Mouse (Mus musculus): ENCODE measurements around the gene Raly. TPM values are rescaled to one million over a fixed set of nuclear protein-coding genes. Genes with fewer than 3 reads are reported as not detected.

Raly gene
- polyA plus RNA-seq, 1 experiment, result 188 TPM

DNA sequence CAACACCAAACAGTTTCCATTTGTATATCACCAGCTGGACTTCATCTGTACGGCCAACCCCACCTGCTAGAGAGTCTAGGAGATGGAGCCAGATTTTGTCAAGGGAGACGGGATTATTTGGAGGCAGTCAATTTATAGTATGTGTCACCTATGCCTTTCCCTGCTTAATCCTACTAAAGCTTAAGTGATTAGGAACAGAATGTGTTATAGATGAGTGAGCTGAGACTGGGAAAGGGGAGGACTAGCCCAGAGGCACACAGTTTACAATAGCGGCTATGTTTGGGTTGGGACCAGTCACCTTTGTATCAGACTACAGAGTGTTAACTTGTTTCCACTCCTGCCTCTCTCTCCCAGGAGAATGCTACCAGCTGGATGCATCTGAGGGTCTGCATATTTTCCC, 11.2 kb upstream of the Raly start:
- TF ChIP-seq CTCF (IDR thresholded peaks at IDR 0.05; ENCODE audit: insufficient read depth, low read length) (no peak), POLR2A (IDR thresholded peaks at IDR 0.05; ENCODE audit: borderline replicate concordance, extremely low read depth, low read depth, low read length) (no peak)
- no peak for DNase-seq
- Histone ChIP-seq H3K4me3 (replicated peaks; ENCODE audit: extremely low read depth, low read depth, low read length) (no peak overlapping the region), H3K4me1 (ENCODE audit: control insufficient read depth, insufficient read depth, low read length) (peaks cover 4% of the 10 kb centered on the region)
- 56% methylated on average over 3 of the region's 3 CpGs for WGBS

DNA sequence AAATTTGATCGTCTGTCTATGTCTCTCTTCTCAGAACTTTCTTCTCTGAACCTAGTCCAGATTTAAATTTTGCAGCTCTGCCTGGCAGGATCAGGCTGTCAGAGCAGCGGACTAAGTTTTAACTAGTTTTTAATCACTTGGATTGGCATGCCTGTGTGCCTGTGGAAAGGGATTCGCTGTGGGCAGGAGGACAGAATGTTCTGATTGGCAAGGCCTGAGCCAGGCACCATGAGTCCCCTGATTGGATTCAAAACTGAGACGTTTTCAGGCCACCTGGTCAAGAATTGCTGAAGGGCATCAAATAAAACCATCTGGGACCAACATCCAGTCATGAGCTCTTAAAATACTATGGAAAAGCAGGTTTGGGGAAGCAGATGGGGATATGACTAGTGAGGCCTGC, 8.5 kb upstream of the Raly start:
- no peak for DNase-seq
- no peak for TF ChIP-seq CTCF (IDR thresholded peaks at IDR 0.05; ENCODE audit: insufficient read depth, low read length)
- no peak for TF ChIP-seq POLR2A (IDR thresholded peaks at IDR 0.05; ENCODE audit: borderline replicate concordance, extremely low read depth, low read depth, low read length)
- peaks cover 4% of the 10 kb centered on the region for H3K4me1 ChIP-seq (ENCODE audit: control insufficient read depth, insufficient read depth, low read length)
- WGBS, result 68% methylated on average over 4 of the region's 4 CpGs
- no peak overlapping the region for H3K4me3 ChIP-seq (replicated peaks; ENCODE audit: extremely low read depth, low read depth, low read length)

GRCm38 (mm10) chr2:154782856-154783650, 7.8 kb upstream of the Raly start:
- no peak for DNase-seq
- H3K4me1 ChIP-seq (ENCODE audit: control insufficient read depth, insufficient read depth, low read length), result peaks cover 4% of the 10 kb centered on the region
- 75% methylated on average over 17 of the region's 17 CpGs for WGBS

DNA sequence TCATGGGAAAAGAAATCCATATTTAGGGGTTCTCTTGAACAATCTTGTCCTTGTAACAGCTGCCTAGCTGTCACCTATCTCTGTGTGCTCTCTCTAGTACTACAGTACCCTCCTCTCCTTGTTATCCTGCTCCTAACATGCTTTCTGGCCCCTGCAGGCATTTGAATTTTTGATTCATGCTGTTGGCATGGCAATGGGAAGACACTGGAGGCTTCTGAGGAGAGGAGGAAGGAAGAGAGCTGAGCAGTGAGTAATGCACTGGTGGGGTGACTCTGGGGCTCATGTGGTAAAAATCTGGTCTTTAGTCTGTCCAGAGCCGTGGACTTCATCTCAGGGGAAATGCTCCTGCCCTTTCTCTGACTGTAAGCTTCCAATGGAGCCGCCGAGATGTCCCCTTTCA, 5.6 kb upstream of the Raly start:
- no peak for DNase-seq
- WGBS, result 58% methylated on average over 3 of the region's 3 CpGs
- TF ChIP-seq POLR2A (IDR thresholded peaks at IDR 0.05; ENCODE audit: borderline replicate concordance, extremely low read depth, low read depth, low read length) (no peak), CTCF (IDR thresholded peaks at IDR 0.05; ENCODE audit: insufficient read depth, low read length) (no peak)
- Histone ChIP-seq H3K4me3 (replicated peaks; ENCODE audit: extremely low read depth, low read depth, low read length) (no peak overlapping the region), H3K4me1 (ENCODE audit: control insufficient read depth, insufficient read depth, low read length) (no peaks in the 10 kb centered on the region)

More at GRCm38 (mm10) chr2:154782856-154783650, 7.8 kb upstream of the Raly start:
- H3K4me3 ChIP-seq (replicated peaks; ENCODE audit: extremely low read depth, low read depth, low read length), result no peak overlapping the region
- TF ChIP-seq CTCF (IDR thresholded peaks at IDR 0.05; ENCODE audit: insufficient read depth, low read length) (no peak), POLR2A (IDR thresholded peaks at IDR 0.05; ENCODE audit: borderline replicate concordance, extremely low read depth, low read depth, low read length) (no peak)

- Histone ChIP-seq H3K4me3 (replicated peaks; ENCODE audit: extremely low read depth, low read depth, low read length) (no peak overlapping the region), H3K4me1 (ENCODE audit: control insufficient read depth, insufficient read depth, low read length) (no peaks in the 10 kb centered on the region)
- whole genome bisulfite sequencing, result 60% methylated on average over 3 of the region's 3 CpGs
- no peak for DNase-seq
- TF ChIP-seq POLR2A (IDR thresholded peaks at IDR 0.05; ENCODE audit: borderline replicate concordance, extremely low read depth, low read depth, low read length) (no peak), CTCF (IDR thresholded peaks at IDR 0.05; ENCODE audit: insufficient read depth, low read length) (no peak)
Observed at GRCm38 (mm10) chr2:154786187-154786586, 4.7 kb upstream of the Raly start.

- H3K4me3 ChIP-seq (replicated peaks; ENCODE audit: extremely low read depth, low read depth, low read length), result no peak overlapping the region
- DNase-seq, result no peak
- H3K4me1 ChIP-seq (ENCODE audit: control insufficient read depth, insufficient read depth, low read length), result no peaks in the 10 kb centered on the region
- WGBS, result 75% methylated on average over 11 of the region's 11 CpGs
- TF ChIP-seq CTCF (IDR thresholded peaks at IDR 0.05; ENCODE audit: insufficient read depth, low read length) (no peak), POLR2A (IDR thresholded peaks at IDR 0.05; ENCODE audit: borderline replicate concordance, extremely low read depth, low read depth, low read length) (no peak)
Observed at GRCm38 (mm10) chr2:154786776-154787175, 4.1 kb upstream of the Raly start.

DNA sequence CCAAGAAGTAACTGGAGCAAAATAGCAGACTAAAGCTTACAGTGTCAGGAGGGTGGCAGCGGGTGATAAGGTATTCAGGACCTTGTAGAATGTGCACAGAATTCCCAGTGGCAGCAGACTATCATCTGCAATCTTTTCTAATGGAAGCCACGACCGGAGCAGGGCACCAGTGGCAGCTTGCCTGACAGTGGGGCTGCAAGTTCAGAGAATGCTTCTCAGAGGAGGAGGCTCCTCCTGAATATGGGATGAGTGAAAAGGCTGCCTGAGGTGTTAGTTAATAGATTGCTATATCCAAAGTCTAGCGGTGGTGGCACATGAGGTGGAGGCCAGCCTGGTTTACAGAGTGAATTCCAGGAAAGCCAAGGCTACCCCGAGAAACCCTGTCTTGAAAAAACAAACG, 1.5 kb upstream of the Raly start:
- no peak for DNase-seq
- H3K4me1 ChIP-seq (ENCODE audit: control insufficient read depth, insufficient read depth, low read length), result peaks cover 12% of the 10 kb centered on the region
- H3K4me3 ChIP-seq (replicated peaks; ENCODE audit: extremely low read depth, low read depth, low read length), result no peak overlapping the region
- TF ChIP-seq CTCF (IDR thresholded peaks at IDR 0.05; ENCODE audit: insufficient read depth, low read length) (no peak), POLR2A (IDR thresholded peaks at IDR 0.05; ENCODE audit: borderline replicate concordance, extremely low read depth, low read depth, low read length) (no peak)
- WGBS, result 67% methylated on average over 6 of the region's 6 CpGs

- H3K4me3 ChIP-seq (replicated peaks; ENCODE audit: extremely low read depth, low read depth, low read length), result peak overlapping the region; percentile 47
- no peak for TF ChIP-seq CTCF (IDR thresholded peaks at IDR 0.05; ENCODE audit: insufficient read depth, low read length)
- 0 out of 2 replicates have a peak, but pooled peaks have one; percentile 55 for TF ChIP-seq POLR2A (IDR thresholded peaks at IDR 0.05; ENCODE audit: borderline replicate concordance, extremely low read depth, low read depth, low read length)
- WGBS, result 12% methylated on average over 14 of the region's 14 CpGs
- peak; percentile 14 for DNase-seq
- H3K4me1 ChIP-seq (ENCODE audit: control insufficient read depth, insufficient read depth, low read length), result peaks cover 12% of the 10 kb centered on the region
Observed at GRCm38 (mm10) chr2:154789977-154790655, 780 bp upstream of the Raly start.

- H3K4me3 ChIP-seq (replicated peaks; ENCODE audit: extremely low read depth, low read depth, low read length), result peak overlapping the region; percentile 85
- H3K4me1 ChIP-seq (ENCODE audit: control insufficient read depth, insufficient read depth, low read length), result peaks cover 14% of the 10 kb centered on the region
- peak; percentile 78 for DNase-seq
- TF ChIP-seq CTCF (IDR thresholded peaks at IDR 0.05; ENCODE audit: insufficient read depth, low read length), result no peak
- TF ChIP-seq POLR2A (IDR thresholded peaks at IDR 0.05; ENCODE audit: borderline replicate concordance, extremely low read depth, low read depth, low read length), result 0 out of 2 replicates have a peak, but pooled peaks have one; percentile 4
- WGBS, result under 1% methylated on average over 67 of the region's 67 CpGs
Observed at GRCm38 (mm10) chr2:154791661-154792642, 1.1 kb downstream of the Raly start.
